Mouse (Mus musculus): Measurements from ENCODE around the gene Srp68. TPM values are rescaled to one million over a fixed set of nuclear protein-coding genes. Genes with fewer than 3 reads are reported as not detected.

Gene Srp68
- polyA plus RNA-seq, 1 experiment from 2014 or later: 89.5 TPM

DNA sequence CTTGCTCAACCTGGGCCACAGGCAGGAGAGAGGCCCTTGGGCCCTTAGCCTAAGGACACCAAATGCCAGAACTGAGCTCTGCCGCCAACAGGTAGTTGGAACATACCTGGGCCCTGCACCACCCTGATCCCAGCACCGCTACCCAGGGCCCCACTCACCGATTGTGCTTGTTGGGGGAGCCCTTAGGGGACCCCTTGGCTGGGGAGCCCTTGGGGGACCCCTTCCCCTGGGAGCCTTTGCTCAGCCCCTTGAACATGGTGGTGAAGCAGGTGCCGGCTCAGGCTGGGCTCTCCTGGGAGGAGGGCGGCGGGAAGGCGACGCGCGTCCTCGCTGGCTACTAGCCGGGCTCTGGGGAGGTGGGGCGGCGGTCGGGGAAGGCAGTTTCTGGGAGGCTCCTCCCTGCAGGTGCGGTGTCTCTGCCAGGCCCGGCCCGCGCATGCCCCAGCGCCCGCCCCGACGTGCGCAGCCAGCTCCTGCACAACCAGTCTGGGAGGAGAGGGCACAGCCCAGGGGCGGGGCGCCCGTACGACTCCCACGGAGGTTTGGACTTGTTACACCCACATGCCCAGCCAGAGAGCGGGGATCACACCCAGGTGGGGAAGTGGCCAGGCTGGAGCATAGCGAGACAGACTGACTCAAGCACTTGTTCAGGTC, 36.1 kb downstream of the Srp68 start, which contains the start of gene Evpl:
Gene Evpl (minus strand): TSS at position 336 of the 654 bp plus-strand sequence.
- Histone ChIP-seq H3K36me3 (0 out of 2 replicates have a peak, but pooled peaks cover 2% of the 10 kb centered on the region), H3K9me3 (no peaks in the 10 kb centered on the region), H3K27ac (peak within 1 kb of the TSS; percentile 60), H3K4me3 (replicated peaks) (peak within 1 kb of the TSS; percentile 40), H3K4me2 (peak within 1 kb of the TSS; percentile 47), H3K4me1 (peaks cover 3% of the 10 kb centered on the region), H3K27me3 (replicated peaks) (no peaks in the 10 kb centered on the region), H3K9ac (no peak within 1 kb of the TSS)
- 14% methylated on average over 26 of the region's 31 CpGs for WGBS
- peak; percentile 93 for ATAC-seq (ENCODE audit: insufficient read depth, low FRiP score, low read depth)

DNA sequence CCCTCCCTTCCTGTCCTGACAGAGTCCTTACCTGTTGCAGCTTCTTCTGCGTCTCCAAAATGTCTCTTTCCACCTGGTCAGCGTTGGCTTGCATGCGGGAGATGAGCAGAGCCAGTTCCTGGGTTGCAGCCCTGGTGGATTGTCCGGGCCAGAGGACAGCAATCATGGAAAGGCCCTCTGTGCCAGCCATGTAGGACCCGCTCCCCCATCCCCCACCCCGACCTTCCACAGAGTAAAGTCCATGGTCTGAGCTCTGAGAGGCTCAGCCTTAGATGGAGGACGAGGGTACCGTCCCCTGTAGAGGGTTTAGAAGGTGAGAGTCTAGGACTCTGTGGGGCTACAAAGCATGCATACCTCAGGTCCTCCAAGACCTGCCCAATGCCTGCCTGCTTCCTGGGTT, 39.1 kb downstream of the Srp68 start:
- 85% methylated on average over 8 of the region's 8 CpGs for WGBS
- Histone ChIP-seq H3K9me3 (no peaks in the 10 kb centered on the region), H3K4me3 (replicated peaks) (no peak overlapping the region), H3K36me3 (no peaks in the 10 kb centered on the region), H3K4me1 (peaks cover 14% of the 10 kb centered on the region), H3K9ac (no peak overlapping the region), H3K4me2 (no peak overlapping the region), H3K27me3 (replicated peaks) (no peaks in the 10 kb centered on the region), H3K27ac (no peak overlapping the region)
- ATAC-seq (ENCODE audit: insufficient read depth, low FRiP score, low read depth): no peak

DNA sequence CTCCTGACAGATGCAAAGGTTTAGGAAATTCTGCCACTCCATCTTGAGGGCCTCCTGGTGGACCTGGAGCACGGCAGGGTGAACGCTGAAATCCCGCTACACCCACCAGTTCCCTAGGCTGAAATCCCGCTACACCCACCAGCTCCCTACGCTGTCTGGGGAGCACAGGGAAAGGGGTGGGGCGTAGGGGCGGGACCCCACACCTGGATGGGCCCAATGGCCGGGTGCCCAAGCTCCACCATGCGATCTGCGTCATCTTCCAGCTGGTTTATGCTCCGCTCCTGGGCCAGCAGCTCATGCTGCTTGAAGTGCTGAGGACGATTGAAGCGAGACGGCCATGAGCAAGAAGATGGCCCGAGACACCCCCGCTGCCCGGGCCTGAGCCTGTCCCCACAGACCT, 41.6 kb downstream of the Srp68 start:
- ATAC-seq (ENCODE audit: insufficient read depth, low FRiP score, low read depth): no peak
- WGBS: 43% methylated on average over 17 of the region's 17 CpGs
- H3K27ac ChIP-seq: no peak overlapping the region
- H3K9me3 ChIP-seq: no peaks in the 10 kb centered on the region
- 0 out of 2 replicates have a peak overlapping the region, but pooled peaks have one; percentile 5 for H3K4me2 ChIP-seq
- no peak overlapping the region for H3K9ac ChIP-seq
- no peaks in the 10 kb centered on the region for H3K27me3 ChIP-seq (replicated peaks)
- H3K4me3 ChIP-seq (replicated peaks): no peak overlapping the region
- peaks cover 24% of the 10 kb centered on the region for H3K4me1 ChIP-seq
- no peaks in the 10 kb centered on the region for H3K36me3 ChIP-seq

DNA sequence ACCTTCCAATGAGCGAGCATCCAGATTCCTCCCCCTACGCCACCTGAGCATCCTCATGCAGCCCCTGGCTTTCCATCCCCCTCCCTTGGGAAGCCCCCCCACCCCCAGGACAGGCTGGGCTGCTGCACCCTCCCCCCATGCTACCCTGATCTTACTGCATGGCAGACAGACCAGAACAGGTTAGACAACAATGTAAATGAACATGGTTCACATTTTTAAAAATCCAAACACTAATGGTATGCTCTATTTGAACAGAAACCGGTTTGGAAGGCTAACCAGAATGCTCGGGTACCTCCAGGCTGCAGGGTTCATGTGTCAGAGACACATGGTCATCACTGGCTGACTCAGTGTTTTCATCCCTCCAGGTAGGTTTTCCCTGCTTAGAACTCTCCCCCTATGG, 45.3 kb downstream of the Srp68 start:
- WGBS: 62% methylated on average over 4 of the region's 4 CpGs
- Histone ChIP-seq H3K4me2 (no peak overlapping the region), H3K9me3 (no peaks in the 10 kb centered on the region), H3K9ac (no peak overlapping the region), H3K27ac (no peak overlapping the region), H3K36me3 (no peaks in the 10 kb centered on the region), H3K4me3 (replicated peaks) (no peak overlapping the region), H3K27me3 (replicated peaks) (peaks cover 3% of the 10 kb centered on the region; the same call in 1 of the 2 replicates), H3K4me1 (peaks cover 24% of the 10 kb centered on the region)
- ATAC-seq (ENCODE audit: insufficient read depth, low FRiP score, low read depth): peak; percentile 32; the same call in 1 of the 2 replicates

DNA sequence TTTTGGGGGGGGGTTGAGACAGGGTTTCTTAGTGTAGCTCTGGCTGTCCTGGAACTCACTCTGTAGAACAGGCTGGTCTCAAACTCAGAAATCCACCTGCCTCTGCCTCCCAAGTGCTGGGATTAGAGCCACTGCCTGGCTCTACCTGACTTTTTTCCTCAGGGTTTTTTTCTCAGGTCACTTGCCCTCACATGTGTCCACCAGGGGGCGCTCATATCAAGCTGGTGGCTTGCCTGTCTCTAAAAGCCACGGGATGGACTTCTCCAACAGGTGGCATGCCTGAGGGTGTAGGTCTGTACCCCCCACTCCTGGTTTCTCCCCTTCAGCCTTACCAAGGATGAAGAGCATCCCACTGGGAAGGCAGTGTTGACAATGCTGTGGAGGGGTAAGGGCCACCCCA, 47.6 kb downstream of the Srp68 start:
- no peak for ATAC-seq (ENCODE audit: insufficient read depth, low FRiP score, low read depth)

DNA sequence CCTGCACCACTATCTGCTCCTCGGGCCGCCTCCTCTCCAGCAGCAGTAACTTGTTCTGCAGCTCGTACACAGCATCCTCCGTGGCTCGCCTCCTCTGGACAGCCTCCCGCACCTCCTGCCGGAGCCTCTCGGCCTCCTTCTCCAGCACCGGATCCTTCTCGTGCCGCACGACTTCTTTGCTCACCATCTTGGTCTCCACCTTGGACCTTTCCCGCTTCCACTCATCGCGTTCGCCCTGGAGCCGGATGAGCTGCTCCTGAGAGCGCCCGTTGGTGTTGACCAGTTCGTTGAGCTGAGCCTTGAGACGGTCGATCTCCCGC, 51.3 kb downstream of the Srp68 start:
- Histone ChIP-seq H3K27me3 (replicated peaks) (peaks cover 22% of the 10 kb centered on the region), H3K4me2 (peak overlapping the region; percentile 53), H3K4me1 (peaks cover 21% of the 10 kb centered on the region), H3K4me3 (replicated peaks) (peak overlapping the region; percentile 30), H3K27ac (no peak overlapping the region), H3K36me3 (0 out of 2 replicates have a peak, but pooled peaks cover 8% of the 10 kb centered on the region), H3K9me3 (no peaks in the 10 kb centered on the region), H3K9ac (no peak overlapping the region)
- ATAC-seq (ENCODE audit: insufficient read depth, low FRiP score, low read depth): no peak
- WGBS: 24% methylated on average over 23 of the region's 23 CpGs

More for the DNA sequence above, 47.6 kb downstream of the Srp68 start:
- Histone ChIP-seq H3K4me3 (replicated peaks) (no peak overlapping the region), H3K27me3 (replicated peaks) (peaks cover 13% of the 10 kb centered on the region), H3K4me2 (no peak overlapping the region), H3K9me3 (no peaks in the 10 kb centered on the region), H3K36me3 (0 out of 2 replicates have a peak, but pooled peaks cover 3% of the 10 kb centered on the region), H3K9ac (no peak overlapping the region), H3K4me1 (peaks cover 16% of the 10 kb centered on the region), H3K27ac (no peak overlapping the region)
- 3% methylated on average over 2 of the region's 2 CpGs for WGBS

DNA sequence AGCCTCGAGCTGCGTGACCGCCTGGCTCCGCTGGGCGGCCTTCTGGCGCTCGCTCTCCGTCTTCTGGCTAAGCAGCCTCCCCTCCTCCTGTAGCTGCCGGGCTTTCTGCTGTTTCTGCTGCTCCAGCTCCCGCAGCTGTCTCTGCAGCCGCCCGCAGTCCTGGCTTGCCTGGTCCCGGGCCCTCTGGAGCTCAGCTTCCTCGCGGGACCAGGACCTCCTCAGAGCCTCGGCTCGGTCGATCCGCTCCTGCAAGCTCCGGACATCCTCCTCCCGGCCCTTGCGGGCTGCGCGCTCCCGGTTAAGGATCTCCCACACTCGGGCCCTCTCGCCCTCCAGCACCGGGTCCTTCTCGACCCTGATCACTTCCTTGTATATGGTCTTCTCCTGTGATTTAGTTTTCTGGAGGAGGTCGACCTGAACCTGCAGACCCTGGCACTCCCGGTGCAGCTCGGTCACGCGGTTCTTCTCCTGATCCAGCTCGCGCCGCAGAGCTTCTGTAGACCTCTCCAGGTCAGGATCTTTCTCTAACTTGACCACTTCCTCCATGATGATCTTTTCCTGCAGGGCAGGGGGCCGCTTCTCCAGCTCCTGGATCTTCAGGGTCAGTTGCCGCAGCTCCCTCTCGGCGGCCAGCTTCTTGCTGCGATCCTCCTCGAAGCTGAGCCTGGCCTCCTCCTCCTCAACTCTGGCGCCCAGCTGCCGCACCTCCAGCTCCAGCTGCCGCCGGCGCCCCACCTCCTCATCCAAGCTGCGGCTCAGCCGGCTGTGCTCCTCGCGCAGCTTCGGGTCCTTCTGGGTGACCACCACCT, 51.9 kb downstream of the Srp68 start:
- Histone ChIP-seq H3K9me3 (no peaks in the 10 kb centered on the region), H3K4me1 (peaks cover 21% of the 10 kb centered on the region), H3K27ac (no peak overlapping the region), H3K36me3 (0 out of 2 replicates have a peak, but pooled peaks cover 8% of the 10 kb centered on the region), H3K4me3 (replicated peaks) (peak overlapping the region; percentile 30), H3K27me3 (replicated peaks) (peaks cover 22% of the 10 kb centered on the region), H3K9ac (no peak overlapping the region), H3K4me2 (peak overlapping the region; percentile 53)
- ATAC-seq (ENCODE audit: insufficient read depth, low FRiP score, low read depth): no peak
- WGBS: 16% methylated on average over 53 of the region's 53 CpGs

DNA sequence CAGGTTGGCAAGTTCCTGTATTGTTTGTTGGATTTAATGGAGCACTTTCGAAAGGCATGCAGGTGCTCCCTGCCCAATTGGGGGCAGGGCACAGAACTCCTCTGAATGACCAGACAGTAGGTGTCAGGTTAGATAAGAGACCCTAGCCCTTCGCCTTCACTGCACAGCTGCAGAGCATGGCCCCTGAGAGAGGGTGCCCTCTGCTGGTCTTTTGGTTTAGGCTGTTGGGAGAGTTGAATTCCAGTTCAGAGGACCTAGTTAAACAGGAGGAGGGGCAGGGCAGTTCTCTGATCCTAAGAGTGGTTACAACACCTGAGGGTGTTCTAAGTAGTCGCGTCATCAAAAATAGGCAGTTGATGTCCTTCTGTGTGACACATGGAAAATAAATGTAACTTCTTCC, 54.1 kb downstream of the Srp68 start:
- Histone ChIP-seq H3K27me3 (replicated peaks) (peaks cover 22% of the 10 kb centered on the region), H3K4me3 (replicated peaks) (no peak overlapping the region), H3K9me3 (no peaks in the 10 kb centered on the region), H3K4me1 (peaks cover 25% of the 10 kb centered on the region), H3K27ac (peak overlapping the region; percentile 82; the same call in 1 of the 2 replicates), H3K9ac (no peak overlapping the region), H3K4me2 (no peak overlapping the region), H3K36me3 (0 out of 2 replicates have a peak, but pooled peaks cover 8% of the 10 kb centered on the region)
- ATAC-seq (ENCODE audit: insufficient read depth, low FRiP score, low read depth): peak; percentile 16; the same call in 1 of the 2 replicates
- 24% methylated on average over 4 of the region's 4 CpGs for WGBS

DNA sequence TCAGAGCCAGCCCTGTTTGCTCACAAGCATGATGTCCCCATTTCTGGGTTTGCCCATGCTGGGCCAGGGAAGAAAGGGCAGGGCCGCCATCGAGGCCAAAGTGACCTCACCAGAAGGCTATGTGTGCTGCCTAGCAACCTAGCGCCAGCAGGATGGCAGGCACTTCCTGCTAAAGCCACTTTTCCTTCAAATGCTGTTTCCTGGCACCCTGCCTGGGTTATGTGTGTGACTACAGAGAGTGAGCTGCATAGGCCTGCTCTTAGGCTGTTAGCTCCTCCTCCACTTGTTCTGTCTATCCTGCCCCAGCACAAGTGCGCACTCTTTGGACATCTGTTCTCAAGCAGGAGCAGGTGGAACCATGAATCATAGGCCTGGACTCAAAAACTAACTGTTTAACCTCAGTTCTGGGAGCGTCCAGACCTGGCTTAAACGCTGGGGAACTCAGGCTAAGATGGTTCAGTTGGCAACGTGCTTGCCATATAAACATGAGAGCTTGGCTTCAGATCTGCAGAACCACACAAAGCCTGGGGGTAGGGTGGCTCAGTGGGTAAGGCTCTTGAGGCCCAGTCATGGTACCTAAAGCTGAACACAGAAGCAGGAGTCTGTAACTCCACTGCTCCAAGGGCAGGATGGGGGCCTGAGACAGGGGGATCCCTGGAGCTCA, 55.1 kb downstream of the Srp68 start:
- Histone ChIP-seq H3K4me3 (replicated peaks) (no peak overlapping the region), H3K27me3 (replicated peaks) (peaks cover 21% of the 10 kb centered on the region), H3K9ac (no peak overlapping the region), H3K27ac (peak overlapping the region; percentile 82), H3K9me3 (no peaks in the 10 kb centered on the region), H3K4me1 (peaks cover 25% of the 10 kb centered on the region), H3K36me3 (0 out of 2 replicates have a peak, but pooled peaks cover 8% of the 10 kb centered on the region), H3K4me2 (no peak overlapping the region)
- ATAC-seq (ENCODE audit: insufficient read depth, low FRiP score, low read depth): peak; percentile 84
- WGBS: 30% methylated on average over 7 of the region's 7 CpGs

DNA sequence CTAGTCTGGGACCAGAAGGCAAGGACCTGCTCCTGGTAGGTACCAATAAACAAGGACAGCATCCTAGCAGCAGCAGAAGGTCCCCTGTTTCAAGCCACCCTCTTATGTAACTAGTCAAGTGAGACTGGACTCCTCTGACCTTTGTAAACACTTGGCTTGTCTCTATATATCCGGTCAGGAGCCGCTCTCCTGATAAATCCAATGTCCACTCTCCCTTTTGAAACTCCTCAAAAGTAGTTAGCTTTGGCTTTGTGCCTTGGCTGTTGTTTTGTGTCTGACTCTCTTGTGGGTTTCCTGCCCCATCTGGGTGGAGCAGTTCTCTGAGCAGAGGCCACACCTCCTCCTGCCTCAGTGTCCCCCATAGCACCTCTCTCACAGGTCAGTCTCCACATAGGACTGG, 55.8 kb downstream of the Srp68 start:
- 69% methylated on average over 2 of the region's 2 CpGs for WGBS
- H3K36me3 ChIP-seq: 0 out of 2 replicates have a peak, but pooled peaks cover 8% of the 10 kb centered on the region
- no peak overlapping the region for H3K4me2 ChIP-seq
- H3K27ac ChIP-seq: peak overlapping the region; percentile 82
- H3K27me3 ChIP-seq (replicated peaks): peaks cover 14% of the 10 kb centered on the region
- H3K4me1 ChIP-seq: peaks cover 25% of the 10 kb centered on the region
- ATAC-seq (ENCODE audit: insufficient read depth, low FRiP score, low read depth): peak; percentile 20; the same call in 1 of the 2 replicates
- no peak overlapping the region for H3K9ac ChIP-seq
- no peak overlapping the region for H3K4me3 ChIP-seq (replicated peaks)
- H3K9me3 ChIP-seq: no peaks in the 10 kb centered on the region

DNA sequence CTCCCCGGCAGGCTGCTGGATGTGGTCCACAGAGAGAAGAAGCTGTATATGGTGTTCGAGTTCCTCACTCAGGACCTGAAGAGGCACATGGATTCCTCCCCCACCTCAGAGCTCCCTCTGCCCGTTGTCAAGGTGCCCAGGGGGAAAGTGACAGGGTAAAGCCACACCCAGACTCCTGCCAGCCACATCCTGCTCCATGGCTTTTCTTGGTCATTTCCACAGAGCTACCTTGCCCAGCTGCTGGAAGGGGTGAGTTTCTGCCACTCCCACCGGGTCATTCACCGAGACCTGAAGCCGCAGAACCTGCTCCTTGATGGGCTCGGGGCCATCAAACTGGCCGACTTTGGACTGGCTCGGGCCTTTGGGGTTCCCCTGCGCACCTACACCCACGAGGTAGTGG, 57.5 kb downstream of the Srp68 start:
- Histone ChIP-seq H3K36me3 (0 out of 2 replicates have a peak, but pooled peaks cover 6% of the 10 kb centered on the region), H3K9me3 (no peaks in the 10 kb centered on the region), H3K4me1 (peaks cover 25% of the 10 kb centered on the region), H3K4me3 (replicated peaks) (no peak overlapping the region), H3K27ac (no peak overlapping the region), H3K4me2 (no peak overlapping the region), H3K9ac (no peak overlapping the region), H3K27me3 (replicated peaks) (0 out of 2 replicates have a peak, but pooled peaks cover 10% of the 10 kb centered on the region)
- WGBS: 80% methylated on average over 11 of the region's 11 CpGs
- no peak for ATAC-seq (ENCODE audit: insufficient read depth, low FRiP score, low read depth)
